Mouse (Mus musculus) gastrocnemius, postnatal 4 days (tissue): ENCODE measurements around the gene Paqr6. TPM values are rescaled to one million over a fixed set of nuclear protein-coding genes. Genes with fewer than 3 reads are reported as not detected.

Experiments
- DNase-seq, 2 experiments: peaks; one replicate each; pipeline ENCODE4 v3.0.0; 2021 to 2022; ENCODE audit warnings: low spot score in 2 of 2, mixed read lengths in 2 of 2
- long read RNA-seq, 2 experiments: library from polyadenylated mRNA; stranded (forward); transcript quantifications; one replicate each; pipeline ENCODE4 v2.0.0; 2021
- total RNA-seq, 2 experiments: library from RNA; stranded (reverse); gene quantifications; 2 replicates each; pipeline ENCODE4 v1.2.3; 2021

Gene Paqr6
- total RNA-seq: 1 to 10 TPM; 1.6 to 1.8 TPM
- long read RNA-seq, experiment 1, partial matches to known transcripts: 0 of 7 reads
- long read RNA-seq, experiment 1, other reads (novel, unspliced or antisense): 6 of 7 reads
- long read RNA-seq, experiment 2, partial matches to known transcripts: 1 of 6 reads
- long read RNA-seq, experiment 2, other reads (novel, unspliced or antisense): 3 of 6 reads

DNA sequence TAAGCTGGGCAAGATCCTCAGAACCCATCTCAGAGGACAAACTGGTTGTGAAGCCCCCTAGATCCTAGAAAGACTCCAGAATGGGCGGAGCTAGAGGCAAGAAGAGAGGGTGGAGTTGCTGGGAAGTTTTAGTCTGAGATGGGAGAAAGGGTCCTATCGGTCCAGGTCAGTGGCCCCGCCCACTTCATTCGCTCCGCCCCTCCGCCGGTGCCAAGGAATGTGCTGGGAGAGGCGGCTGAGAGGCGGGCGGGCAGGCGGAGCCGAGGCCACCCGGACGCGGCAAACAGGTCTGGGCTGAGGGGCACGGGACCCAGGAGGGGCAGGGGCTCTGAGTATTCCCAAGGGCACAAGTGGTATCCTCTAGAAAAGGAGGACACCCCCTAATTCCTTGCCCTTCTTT is at the start of gene Paqr6:
Gene Paqr6, plus strand, starts transcription at position 248 of the 400 bp plus-strand sequence.
- peak; percentile 52 to 70 for DNase-seq

DNA sequence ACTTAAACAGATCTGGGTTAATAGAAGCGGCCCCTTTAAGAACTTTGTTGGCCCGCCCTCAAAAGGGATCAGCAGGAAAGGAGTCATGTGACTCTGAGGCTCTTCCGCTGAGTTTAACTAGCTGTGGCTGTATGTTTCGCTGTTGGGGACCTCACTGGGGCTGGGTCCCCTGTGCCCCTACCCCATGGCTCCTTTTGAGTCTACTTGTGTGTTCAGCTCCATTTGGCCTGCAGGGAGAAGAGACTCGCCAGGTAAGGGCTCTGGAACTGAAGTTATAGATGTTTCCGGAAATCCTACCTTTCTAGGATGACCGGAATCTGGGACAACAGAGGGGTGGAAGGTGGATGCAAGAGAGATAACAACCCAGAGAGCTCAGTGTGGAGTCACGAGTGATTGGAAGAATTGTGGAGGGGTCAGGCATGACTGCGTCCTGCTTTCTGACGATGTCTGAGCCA is 39.4 kb upstream of the Paqr6 start, which contains the start of gene Glmp:
Gene Glmp, plus strand, starts transcription at position 73 of the 455 bp plus-strand sequence.
- peak in 1 of 2 experiments; percentile 63 for DNase-seq

DNA sequence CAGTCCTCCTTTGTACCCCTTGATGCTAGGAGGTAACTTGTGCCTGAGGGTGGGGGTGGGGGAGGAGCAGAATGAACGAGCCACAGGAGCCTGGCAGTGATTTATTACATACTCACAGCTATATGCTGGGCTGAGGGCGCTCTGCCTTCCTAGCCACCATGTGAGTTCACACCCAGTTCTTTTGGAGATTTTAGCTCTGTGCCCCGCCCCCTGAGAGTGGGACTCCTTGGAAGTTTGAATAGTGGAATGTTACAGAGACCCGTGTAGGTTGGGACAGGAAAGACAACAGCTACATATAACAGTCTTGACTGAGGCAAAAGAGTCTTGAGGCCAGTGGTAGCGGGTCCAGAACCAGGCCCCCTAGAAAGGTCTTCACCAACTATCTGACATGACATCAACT is 35.4 kb upstream of the Paqr6 start:
- DNase-seq: no peak

DNA sequence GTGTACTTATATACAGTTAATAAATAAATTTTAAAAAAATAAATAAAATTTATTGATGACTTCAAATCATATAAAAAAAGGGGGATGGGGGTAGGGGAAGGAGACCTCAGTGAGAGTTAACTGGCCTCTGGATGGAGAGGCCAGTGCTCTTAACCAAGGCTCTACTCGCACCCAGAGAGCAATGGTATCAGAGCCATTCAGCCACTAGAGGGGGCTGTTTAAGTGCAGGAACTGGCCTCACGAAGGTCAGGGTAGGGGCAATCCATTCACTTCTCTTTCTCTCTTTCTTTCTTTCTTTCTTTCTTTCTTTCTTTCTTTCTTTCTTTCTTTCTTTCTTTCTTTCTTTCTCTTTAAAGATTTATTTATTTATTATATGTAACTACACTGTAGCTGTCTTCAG is 33.1 kb upstream of the Paqr6 start:
- DNase-seq: no peak

DNA sequence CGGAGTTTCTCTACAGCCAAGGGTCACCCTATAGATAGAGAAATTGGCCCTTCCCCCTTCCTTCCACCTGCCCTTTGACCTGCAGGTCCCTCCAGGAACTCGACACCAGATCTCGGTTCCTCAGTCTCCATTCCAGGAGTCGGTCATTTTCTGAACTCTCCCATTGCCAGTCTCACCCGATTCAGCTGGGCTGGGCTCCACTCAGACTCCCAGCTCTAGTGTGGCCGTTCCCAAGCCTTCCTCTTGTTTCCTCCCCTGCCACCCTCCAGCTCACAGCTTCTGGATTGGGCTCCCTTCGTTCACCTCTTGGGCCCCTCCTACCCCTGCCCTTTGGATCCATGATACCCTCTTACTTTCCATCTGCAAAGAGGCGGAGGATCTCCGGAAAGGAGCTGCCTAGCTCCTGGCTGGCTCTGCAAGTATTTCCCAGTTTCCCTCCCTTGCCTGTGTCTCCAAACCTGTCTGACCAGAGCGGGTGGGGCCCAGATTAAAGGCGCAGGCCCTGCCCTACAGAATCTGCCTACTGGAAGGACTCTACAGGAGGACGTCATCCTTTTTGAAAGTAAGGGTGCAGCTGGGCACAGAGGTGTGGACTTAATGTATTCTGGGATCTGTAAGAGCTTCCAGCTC is 30.2 kb upstream of the Paqr6 start:
- no peak for DNase-seq

DNA sequence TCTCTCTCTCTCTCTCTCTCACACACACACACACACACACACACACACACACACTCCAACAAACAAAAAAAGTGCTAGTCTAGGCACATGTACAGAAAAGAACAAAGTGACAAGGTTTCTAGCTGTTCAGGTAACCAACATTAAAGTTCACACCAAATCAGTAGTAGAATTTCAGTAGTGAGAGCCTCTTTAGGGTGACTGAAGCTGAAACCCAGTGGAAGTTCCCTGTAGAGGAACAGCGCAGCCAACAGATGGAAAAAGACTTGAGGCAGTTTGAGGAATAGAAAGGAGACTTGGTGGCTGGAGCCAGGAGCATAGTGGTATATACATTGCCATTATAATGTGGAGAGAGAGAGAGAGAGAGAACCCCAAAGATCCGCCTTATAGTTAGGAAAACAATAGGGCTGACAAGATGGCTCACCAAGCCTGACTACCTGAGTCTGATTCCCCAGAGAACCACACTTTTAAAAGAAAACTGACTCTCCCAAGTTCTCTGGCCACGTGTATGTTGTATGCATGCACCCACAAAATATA is 29.4 kb upstream of the Paqr6 start:
- DNase-seq: no peak

DNA sequence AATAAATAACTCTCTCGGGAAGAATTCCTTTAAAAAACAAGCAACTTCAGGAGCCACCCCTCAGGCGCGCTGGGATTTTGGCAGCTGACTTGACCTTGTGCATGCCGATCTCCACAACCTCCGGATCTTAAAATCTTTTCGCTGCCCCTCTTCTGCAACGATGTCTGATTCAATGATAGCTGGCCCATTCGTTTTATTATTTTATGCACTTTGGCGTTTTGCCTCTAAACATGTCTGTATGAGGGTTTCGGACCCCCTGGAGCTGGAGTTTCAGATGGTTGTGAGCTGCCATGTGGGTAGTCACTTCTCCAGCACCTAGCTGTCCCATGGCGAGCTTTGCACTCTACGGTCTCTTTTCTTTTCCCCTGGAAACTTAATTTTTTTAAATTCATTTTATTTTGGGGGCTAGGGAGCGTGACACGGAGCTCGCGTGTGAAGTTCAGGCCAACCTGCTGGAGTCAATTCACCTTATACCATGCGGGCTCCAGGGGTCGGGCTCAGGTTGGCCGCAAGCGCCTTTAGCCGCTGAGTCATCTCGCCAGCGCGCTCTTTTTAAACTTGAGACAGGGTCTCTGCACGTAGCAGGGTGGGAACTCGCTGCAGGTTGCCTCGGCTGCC is 28.8 kb upstream of the Paqr6 start:
- DNase-seq: no peak

DNA sequence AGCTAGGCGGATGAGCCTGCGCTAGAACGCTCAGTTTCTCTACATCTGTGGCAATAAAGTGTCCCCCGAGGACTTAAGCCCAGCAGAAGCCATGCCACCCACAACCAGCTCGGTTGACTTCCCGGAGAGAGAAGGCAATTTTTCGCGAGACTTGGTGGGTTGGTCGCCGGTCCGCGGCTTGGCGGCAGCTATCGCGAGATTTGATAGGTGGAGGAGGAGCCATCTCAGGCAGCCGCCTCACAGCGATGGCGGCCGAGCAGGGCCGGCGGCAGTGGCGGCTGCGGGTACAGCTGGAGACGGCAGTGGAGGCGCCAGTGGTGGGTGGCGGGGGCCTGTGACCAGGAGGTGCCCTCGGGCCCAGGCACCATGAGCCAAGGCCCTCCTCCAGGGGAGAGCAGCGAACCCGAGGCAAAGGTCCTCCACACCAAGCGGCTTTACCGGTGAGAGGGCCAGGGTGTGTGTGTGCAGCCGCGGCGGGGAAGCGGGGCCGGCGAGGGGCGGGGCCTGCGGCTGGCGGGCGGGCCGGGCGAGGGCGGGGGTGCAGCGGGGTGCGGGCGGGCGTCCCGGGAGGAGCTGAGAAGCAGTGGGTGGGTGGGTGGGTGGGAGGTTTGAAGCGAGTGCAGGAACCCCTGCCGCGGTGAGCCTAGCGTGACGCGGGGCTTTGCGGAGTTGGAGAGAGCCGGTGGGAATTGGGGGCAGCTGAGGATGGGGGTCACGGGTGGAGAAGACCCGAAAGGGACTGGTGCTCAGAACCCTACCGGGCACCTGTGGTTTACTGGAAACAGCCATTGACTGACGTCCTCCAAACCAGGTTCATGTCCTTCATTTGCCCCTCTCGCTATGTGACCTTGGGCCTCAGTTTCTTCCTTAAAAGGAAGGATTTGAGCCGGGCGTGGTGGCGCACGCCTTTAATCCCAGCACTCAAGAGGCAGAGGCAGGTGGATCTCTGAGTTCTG is 28.0 kb upstream of the Paqr6 start, which contains the start of the genes Tmem79 and Smg5:
Gene Tmem79, minus strand, starts transcription at position 91 of the 956 bp plus-strand sequence.
Gene Smg5, plus strand, starts transcription at position 203 of the 956 bp plus-strand sequence.
- DNase-seq: peak; percentile 92 to 98

DNA sequence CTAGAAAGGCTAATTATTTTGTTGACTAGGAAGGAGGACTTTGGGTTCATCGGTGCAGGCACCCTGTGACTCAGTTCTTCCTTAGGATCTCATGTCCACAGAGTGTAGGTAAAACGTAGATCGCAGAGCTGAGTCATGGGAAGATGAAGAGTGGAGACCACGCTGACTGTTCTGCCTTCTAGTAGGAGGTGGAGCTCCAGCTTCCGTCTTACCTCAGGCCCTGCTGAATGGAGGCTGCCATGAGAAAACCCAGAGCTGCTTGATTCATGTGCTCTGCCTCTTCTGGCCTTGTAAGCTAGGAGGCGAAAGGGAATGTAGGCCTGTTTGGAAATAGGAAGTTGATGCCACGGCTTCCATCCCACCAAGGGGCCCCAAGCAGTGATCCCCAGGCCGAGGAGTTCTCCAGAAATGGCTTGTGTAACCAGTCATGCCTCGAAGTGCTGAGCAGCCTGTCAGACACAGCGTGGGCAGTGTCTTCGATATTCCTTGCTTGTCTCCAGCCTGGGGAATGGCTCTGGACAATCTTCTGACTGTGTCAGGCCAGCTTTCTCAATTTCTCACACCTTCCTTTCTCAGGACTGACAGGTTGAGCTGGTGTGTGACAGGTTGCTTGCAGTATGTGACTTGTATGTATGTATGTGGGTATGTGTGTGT is 26.9 kb upstream of the Paqr6 start:
- DNase-seq: no peak

DNA sequence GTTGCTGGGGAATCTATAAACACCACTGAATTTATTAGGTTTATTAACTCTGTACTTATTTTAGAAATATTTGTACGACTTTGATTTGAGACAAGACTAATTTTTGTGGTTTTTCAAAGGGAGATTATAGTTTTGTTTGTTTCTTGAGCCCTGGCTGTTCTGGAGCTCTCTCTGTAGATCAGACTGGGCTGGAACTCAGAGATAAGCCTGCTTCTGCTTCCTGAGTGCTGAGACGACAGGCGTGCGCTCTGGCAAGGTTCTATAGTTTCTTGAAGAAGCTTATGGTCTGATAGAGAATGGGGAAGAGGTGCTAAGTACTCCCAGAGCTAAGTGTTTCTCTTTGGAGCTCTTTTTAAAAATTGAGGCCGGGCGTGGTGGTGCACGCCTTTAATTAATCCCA is 26.1 kb upstream of the Paqr6 start:
- no peak for DNase-seq

DNA sequence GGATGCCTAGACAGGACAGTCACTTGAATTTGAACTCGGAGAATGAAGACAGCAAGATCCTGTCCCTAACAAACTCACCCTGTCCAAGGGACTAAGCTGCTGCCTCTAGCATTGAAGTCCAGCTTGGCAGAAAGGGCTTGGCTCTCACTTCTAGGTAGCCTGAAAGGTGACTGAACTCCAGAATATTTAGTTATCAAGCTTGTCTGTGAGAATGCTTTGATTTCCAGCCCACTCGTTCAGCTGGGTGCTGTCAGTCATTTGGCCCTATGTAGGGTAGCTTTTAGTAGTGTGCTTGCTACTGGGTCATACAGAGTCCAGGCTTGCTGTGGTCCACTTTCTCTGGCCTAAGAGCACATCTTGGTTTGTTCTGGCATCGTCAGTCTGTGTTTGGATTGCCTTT is 25.4 kb upstream of the Paqr6 start:
- no peak for DNase-seq

DNA sequence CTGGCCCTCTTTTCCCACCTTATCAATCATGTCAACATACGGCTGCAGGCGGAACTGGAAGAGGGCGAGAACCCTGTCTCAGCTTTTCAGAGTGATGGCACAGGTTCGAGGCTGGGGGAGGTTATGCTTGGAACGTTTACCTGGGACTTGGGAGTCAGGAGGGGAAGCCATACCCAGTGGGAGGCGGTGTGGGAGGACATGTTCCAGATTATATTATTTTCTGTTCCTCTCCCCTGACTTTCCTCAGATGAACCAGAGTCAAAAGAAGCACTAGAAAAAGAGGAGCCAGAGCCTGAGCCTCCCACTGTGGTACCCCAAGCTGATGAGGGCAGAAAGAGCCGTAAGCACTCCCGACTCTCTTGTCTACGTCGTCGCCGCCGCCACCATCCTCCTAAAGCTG is 13.7 kb upstream of the Paqr6 start:
- DNase-seq: no peak

DNA sequence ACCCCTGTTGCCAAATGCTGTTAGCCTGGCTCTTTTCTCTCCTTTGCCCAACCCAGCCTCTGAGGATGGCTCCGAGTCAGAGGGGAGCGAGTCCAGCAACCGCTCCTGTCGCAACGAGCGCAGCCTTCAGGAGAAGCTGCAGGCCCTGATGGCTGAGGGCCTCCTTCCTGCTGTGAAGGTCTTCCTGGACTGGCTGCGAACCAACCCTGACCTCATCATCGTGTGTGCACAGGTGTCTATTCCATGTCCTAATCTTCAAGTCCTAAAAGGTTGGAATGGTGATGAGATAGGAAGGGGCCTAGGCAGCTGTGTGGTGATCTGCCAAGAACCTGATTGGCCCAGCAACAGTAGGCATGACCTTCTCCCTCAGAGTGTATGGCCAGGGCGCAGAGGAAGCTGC is 11.5 kb upstream of the Paqr6 start:
- no peak for DNase-seq

DNA sequence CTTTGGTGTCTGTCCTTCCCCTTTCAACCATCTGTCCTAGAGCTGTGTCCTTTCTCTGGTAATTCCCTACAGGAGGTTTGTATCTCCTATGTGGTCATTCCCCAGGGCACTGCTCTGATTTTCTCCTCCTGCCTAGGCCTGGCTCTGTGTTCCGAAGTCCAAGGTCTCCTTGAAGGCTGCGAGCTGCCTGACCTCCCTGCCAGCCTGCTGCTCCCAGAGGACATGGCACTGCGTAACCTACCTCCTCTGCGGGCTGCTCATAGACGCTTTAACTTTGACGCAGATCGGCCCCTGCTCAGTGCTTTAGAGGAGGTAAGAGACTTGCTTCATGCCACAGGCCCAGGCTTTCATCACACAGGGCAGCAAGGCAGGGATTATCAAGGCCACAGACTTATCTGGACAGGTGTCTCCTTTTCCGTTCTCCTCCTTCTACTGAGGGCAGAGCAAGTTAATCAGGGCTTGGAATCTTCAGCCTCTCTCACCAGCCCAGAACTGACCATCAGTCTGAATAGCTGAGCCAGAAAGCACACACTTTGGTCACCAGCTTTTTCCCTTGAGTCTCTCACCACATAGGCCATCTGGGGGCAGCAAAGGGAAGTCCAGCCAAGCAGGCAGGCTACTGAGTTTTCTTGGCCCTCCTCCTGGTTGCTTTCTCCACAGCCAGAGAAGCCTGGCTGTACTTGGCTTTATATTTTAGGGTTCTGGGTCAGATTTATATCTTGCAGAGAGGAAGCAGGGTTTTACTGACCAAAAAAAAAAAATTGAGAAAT is 9.8 kb upstream of the Paqr6 start:
- no peak for DNase-seq

DNA sequence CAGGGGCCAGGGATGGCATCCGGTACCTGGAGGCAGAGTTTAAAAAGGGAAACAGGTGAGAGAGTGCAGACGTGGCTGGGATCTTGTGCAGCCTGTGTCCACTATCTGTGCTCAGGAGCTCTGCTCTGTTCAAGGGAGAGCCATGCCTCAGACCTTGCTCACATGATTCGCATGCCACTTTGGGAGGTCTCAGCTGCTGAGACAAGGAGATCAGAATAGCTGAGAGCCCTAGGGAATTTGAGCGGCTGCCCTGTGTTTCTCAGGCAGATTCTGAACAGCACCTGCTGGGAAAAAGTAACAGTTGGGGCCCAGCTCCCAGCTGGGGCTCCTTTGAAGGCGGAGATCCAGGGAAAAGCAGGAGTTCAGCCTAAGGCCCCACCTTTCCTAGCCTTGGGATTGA is 4.8 kb upstream of the Paqr6 start:
- no peak for DNase-seq

DNA sequence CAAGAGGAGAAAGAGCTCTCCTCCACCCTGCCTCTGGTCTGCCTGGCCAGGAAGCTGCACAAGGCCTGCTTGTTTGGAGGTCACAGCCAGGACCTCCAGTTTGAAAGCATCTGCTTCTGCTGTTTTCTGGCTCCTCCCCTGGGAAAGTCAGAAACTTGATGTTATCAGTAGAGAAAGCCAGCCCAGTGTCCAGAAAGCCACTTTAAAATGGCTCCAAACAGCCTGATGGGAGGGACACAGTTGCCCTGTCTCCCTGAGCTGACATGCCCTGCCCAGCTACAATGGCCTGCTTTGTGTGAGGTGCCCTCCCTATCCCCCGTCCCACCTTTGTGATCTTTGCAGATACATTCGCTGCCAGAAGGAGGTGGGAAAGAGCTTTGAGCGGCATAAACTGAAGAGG is 4.4 kb upstream of the Paqr6 start:
- no peak for DNase-seq

DNA sequence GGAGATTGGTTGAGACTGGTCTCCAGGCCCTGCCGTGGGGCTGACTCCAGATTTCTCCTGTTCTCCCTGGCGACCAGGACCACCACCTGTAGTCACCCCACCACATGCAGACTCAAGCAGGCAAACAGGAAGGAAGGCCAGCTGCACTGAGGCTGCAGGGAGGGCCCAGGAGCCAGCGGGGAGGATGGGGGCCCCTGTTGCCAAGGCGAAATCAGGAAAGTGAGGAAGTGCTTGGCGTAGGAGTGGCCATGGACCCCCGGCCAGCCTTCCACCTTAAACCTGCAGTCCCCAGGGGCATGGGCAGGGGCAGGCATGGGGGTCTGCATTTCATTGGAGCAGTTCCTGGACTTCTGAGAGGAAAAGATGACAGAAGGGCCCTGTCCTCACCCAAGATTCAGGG is 3.3 kb upstream of the Paqr6 start:
- no peak for DNase-seq

DNA sequence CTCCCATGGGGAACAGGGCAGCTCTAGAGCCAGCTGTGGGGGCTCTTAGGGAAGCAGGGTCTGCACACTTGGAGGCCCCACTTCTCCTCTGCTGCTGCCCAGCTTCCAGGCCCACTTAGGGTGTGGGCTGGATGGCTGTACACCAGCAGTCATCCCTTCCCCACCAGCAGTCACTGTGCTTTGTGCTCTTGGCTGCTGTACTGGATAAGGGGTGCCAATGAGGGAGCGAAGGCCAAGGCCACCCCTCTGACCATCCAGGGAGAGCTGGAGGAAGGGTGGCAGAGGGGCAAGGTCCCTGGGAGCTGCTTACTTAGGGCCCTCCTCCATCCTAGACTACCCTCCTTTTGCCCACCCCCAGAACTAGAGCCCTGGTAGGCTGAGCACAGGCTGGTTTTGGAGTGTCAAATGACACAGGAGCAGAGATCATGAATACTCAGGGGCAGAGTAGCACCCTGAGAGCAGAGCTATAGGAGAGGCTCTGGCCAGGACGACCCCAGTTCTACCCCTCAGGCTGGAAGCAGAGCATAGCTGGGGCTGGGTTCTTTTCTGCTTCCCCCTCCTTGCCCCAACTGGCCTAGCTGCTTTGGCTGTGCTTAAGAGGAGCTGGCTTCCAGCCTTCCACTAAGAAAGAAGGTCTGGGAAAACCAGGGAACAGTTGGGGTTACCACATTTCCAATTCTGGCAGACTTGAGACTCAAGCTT is 2.6 kb upstream of the Paqr6 start:
- no peak for DNase-seq

DNA sequence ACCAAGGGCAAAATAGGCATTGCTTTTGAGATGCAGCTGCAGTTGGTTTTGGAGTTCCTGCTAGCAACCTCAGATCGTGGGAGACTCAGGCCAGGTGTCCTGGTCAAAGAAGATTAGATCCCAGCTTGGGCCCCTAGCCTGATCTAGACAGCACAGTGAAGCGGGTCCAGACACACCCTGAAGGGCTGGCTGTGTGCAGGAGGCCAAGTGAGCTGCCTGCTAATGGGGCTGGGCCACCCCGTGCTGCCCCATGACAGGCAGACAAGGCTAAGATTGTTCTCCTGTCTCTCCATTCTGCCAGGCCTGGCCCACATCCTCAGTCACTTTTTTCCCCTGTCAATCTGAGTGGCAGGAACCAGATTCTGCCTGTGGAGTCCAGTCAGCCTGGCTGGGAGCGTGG is 684 bp upstream of the Paqr6 start:
- no peak for DNase-seq
